Mouse (Mus musculus) ES-Bruce4 (cell line): Measurements from ENCODE around the gene Bmpr2.

Experiments
- CTCF ChIP-seq: IDR thresholded peaks from one replicate; pipeline ENCODE4 v1.8.1; 2011; ENCODE audit warnings: low read depth, low read length
- EP300 ChIP-seq: IDR thresholded peaks from 2 replicates; pipeline ENCODE4 v1.6.1; 2011; ENCODE audit warnings: low read depth, low read length; ENCODE audit not compliant: insufficient read depth
- POLR2A ChIP-seq: IDR thresholded peaks from one replicate; pipeline ENCODE4 v1.8.1; 2011; ENCODE audit warnings: low read length; ENCODE audit not compliant: insufficient read depth

- TF ChIP-seq EP300 (no peak), CTCF (no peak), POLR2A (no peak)
These were observed 4.9 kb upstream of the Bmpr2 start for GRCm38 (mm10) chr1:59758325-59758724.
